Mouse (Mus musculus) ovary, adult 10 weeks (tissue): ENCODE data around the gene Klf11. TPM values are rescaled to one million over a fixed set of nuclear protein-coding genes. Genes with fewer than 3 reads are reported as not detected.

Source experiments
- polyA plus RNA-seq: library from polyadenylated mRNA; stranded (reverse); fragments of 350-450 nt; fragmentation: Illumina TruSeq; extraction: RNeasy Lipid Tissue Mini Kit (QIAGEN cat#74804); gene quantifications from one replicate; pipeline ENCODE4 v1.2.3, GENCODE M21; 2014

Klf11 gene
- 46.3 TPM for polyA plus RNA-seq

DNA sequence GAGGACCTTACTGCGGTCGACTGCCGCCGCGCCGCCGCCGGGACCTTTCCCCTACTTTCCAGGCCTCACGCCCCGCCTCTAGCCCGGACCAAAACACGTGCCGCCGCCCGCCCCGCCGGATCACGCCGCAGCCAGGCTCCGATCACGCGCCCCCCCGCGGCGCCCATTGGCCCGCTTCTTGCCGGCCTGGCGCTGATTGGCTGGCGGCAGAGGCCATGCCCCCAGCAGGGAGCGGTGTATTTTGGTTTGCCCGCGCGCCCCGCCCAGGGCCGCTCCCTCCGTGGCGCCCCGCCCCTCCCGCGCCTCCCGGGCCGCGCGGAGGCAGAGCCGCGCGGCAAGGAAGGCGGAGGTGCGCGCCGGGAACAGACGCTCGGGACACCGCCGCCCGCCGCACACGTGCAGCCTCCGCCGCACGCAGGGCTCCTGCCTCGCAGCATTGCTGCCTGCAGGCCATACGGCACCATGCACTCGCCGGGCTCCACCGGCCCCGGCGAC is at the start of gene Klf11:
Gene Klf11 (plus strand): TSS at position 212 of the 495 bp plus-strand sequence.

DNA sequence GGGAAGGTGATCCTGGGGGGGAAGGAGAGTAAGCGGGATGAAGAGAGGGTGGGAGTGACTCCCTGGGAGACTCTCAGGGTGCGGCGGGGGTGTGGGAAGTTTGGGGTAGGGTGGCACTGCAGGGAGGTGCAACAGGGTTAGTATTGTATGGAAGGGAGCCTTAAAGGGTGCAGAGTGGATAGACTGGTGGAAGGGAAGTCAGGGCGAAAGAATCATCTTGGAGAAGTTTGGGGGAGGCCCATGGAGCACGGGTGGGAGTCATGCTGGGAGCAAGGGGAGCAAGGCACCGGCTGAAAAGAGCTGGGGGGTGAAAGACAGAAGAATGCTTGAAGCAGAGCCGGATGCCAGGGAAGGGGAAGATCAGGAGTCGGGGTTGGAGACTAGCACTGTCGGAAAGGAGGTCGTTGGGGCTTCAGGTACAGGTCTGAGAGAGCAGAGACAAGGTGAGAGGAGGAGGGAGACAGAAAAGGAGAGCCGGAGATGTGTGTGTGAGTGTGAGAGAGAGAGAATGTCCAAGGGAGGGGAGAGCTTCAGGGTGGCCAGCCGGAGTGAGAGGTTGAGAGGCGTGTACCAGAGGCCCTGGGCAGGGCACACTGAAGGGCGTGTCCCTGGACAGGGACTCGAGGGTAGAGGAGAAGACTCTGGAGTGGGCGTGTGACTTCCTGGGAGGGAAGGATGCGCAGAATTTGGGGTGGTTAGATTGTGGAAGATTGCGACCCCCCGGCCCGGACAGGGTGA is 30.4 kb downstream of the Klf11 start, which contains the start of gene Cys1:
Gene Cys1 (minus strand): TSS at position 528 of the 738 bp plus-strand sequence.

DNA sequence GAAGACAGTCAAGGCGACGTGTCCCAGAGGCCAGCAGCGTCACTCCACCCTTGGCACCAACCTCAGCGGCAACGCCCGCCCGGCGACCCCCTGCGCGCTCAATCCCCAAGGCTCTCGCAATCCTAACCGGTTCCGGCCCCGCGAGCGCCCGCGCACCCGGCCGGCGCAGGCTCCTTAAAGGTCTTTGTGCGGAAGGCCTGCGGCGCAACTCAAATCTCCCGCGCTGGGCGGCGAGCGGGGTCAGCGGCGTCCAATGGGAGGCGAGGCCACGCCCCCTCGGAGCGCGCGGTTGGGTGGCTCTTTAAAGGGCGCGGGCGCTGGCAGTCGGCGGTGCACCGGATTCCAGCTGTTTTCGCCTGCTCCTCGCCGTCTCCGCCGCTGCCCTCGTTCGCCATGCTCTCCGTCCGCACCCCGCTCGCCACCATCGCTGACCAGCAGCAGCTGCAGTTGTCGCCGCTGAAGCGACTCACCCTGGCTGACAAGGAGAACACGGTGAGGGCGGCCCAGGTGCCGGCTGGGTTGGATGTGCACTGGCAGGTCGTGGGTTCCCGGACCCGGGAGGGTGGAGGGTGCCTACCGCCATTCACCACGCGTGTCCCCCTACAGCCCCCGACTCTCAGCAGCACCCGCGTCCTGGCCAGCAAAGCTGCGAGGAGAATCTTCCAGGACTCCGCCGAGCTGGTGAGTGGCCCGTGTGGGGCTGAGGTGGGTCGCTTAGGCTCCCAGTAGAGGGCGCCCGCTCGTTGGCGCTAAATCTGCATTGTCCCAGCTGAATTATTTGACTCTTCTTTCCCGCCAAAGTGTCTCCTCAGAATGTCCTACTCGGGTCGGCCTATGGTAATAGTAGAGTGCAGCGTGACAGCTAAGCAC is 57.1 kb downstream of the Klf11 start, which contains the start of gene Rrm2:
Gene Rrm2 (plus strand): TSS at position 288 of the 870 bp plus-strand sequence.

Other genes with a start within 250 kb of the Klf11 start
- gene Taf1b, start 152.9 kb upstream of the Klf11 start, polyA plus RNA-seq, result 52.9 TPM
- 2.9 TPM for gene Grhl1, start 79.0 kb upstream of the Klf11 start, polyA plus RNA-seq
- 0.80 TPM for gene Cys1, start 30.5 kb downstream of the Klf11 start, polyA plus RNA-seq
- 44.5 TPM for gene Rrm2, start 57.0 kb downstream of the Klf11 start, polyA plus RNA-seq
- 128 TPM for gene Mboat2, start 179.6 kb downstream of the Klf11 start, polyA plus RNA-seq